Mouse (Mus musculus) heart, postnatal 0 days (tissue): ENCODE results near the gene Sbno2. TPM values are rescaled to one million over a fixed set of nuclear protein-coding genes. Genes with fewer than 3 reads are reported as not detected.

Source experiments
- ATAC-seq: fragments of 200-750 bp; cut with Nextera tagmentation; 2 replicates; pipeline ENCODE4 v1.8.0; 2017; ENCODE audit warnings: low read depth, moderate number of reproducible peaks, moderate library complexity; ENCODE audit not compliant: insufficient read depth
- DNase-seq: peaks from one replicate; pipeline ENCODE4 v3.0.0-alpha.2; 2016; ENCODE audit warnings: low spot score
- H3K27ac ChIP-seq: fragments of 300-500 bp; sonication (generic); 2 replicates; pipeline ENCODE4 v1.5.1; 2014; ENCODE audit warnings: low read depth, mild to moderate bottlenecking
- H3K27me3 ChIP-seq: fragments of 300-500 bp; sonication (generic); 2 replicates; pipeline ENCODE4 v1.6.1; 2014; ENCODE audit warnings: low read length, mixed read lengths; ENCODE audit not compliant: control insufficient read depth, insufficient read depth
- H3K36me3 ChIP-seq: fragments of 300-500 bp; sonication (generic); replicated peaks from 2 replicates; pipeline ENCODE4 v1.6.1; 2014; ENCODE audit warnings: low read length, mixed read lengths; ENCODE audit not compliant: control insufficient read depth, insufficient read depth
- H3K4me1 ChIP-seq: fragments of 300-500 bp; sonication (generic); 2 replicates; pipeline ENCODE4 v1.6.1; 2014; ENCODE audit warnings: antibody characterized with exemption; ENCODE audit not compliant: control insufficient read depth, insufficient read depth
- H3K4me2 ChIP-seq: fragments of 300-500 bp; sonication (generic); 2 replicates; pipeline ENCODE4 v1.6.1; 2014; ENCODE audit warnings: low read depth, mild to moderate bottlenecking, low read length, moderate library complexity
- H3K4me3 ChIP-seq: fragments of 300-500 bp; sonication (generic); 2 replicates; pipeline ENCODE4 v1.5.1; 2014; ENCODE audit warnings: low read depth, low read length
- H3K9ac ChIP-seq: fragments of 300-500 bp; sonication (generic); replicated peaks from 2 replicates; pipeline ENCODE4 v1.6.1; 2014; ENCODE audit warnings: low read depth, low read length, mixed read lengths
- H3K9me3 ChIP-seq: fragments of 300-500 bp; sonication (generic); replicated peaks from 2 replicates; pipeline ENCODE4 v1.6.1; 2016; ENCODE audit warnings: low read length; ENCODE audit not compliant: control insufficient read depth
- CTCF ChIP-seq: IDR thresholded peaks from 2 replicates; pipeline ENCODE4 v1.5.1; 2016; ENCODE audit warnings: antibody characterized with exemption, control low read depth, low read depth
- EP300 ChIP-seq: IDR thresholded peaks from 2 replicates; pipeline ENCODE4 v1.6.1; 2016; ENCODE audit warnings: antibody characterized with exemption, low read depth
- WGBS: fragments of 180-500 bp; shearing (Covaris S2); extraction: QIAGEN DNeasy Blood & Tissue Kit; methylation state at CpG from one replicate; pipeline ENCODE4 v1.1.7; 2014; 5-methylcytosine and 5-hydroxymethylcytosine counted together
- polyA plus RNA-seq: library from polyadenylated mRNA; unstranded; fragments of >200 nt; fragmentation: Nextera tagmentation; extraction: Ambion mirVana; gene quantifications from 2 replicates; pipeline ENCODE4 v1.2.1, GENCODE M21; 2015
- total RNA-seq: library from RNA; depleted of rRNA; stranded (reverse); fragments of >200 nt; gene quantifications from 2 replicates; pipeline ENCODE4 v1.2.3, GENCODE M21; 2014; ENCODE audit warnings: low replicate concordance

Gene Sbno2
- total and polyA plus RNA-seq, 2 experiments from 2014 or later, result 6.3 to 21.1 TPM

- Histone ChIP-seq H3K27ac (peak overlapping the region; percentile 44), H3K4me2 (peak overlapping the region; percentile 47), H3K4me3 (peak overlapping the region; percentile 22; the same call in 1 of the 2 replicates), H3K9me3 (no peaks in the 10 kb centered on the region), H3K27me3 (peaks cover 14% of the 10 kb centered on the region), H3K36me3 (0 out of 2 replicates have a peak, but pooled peaks cover 1% of the 10 kb centered on the region), H3K4me1 (no peaks in the 10 kb centered on the region), H3K9ac (peak overlapping the region; percentile 25; the same call in 1 of the 2 replicates)
- DNase-seq (peak; percentile 40), ATAC-seq (peak; percentile 29; the same call in 1 of the 2 replicates)
- WGBS, result 4% methylated on average over 15 of the region's 15 CpGs
- TF ChIP-seq EP300, result no peak
- no peak for TF ChIP-seq CTCF
These were observed 86.6 kb downstream of the Sbno2 start for GRCm38 (mm10) chr10:80018739-80019297.

GRCm38 (mm10) chr10:80017771-80018170, 87.6 kb downstream of the Sbno2 start:
- H3K4me2 ChIP-seq, result peak overlapping the region; percentile 26; the same call in 1 of the 2 replicates
- ATAC-seq (no peak), DNase-seq (no peak)
- no peak for TF ChIP-seq EP300
- no peak for TF ChIP-seq CTCF
- H3K9me3 ChIP-seq, result no peaks in the 10 kb centered on the region
- WGBS, result 79% methylated on average over 14 of the region's 14 CpGs
- H3K4me3 ChIP-seq, result peak overlapping the region; percentile 33; the same call in 1 of the 2 replicates
- peaks cover 22% of the 10 kb centered on the region for H3K27me3 ChIP-seq
- H3K36me3 ChIP-seq, result 0 out of 2 replicates have a peak, but pooled peaks cover 9% of the 10 kb centered on the region
- H3K9ac ChIP-seq, result no peak overlapping the region
- no peaks in the 10 kb centered on the region for H3K4me1 ChIP-seq
- peak overlapping the region; percentile 59; the same call in 1 of the 2 replicates for H3K27ac ChIP-seq

GRCm38 (mm10) chr10:80017361-80017760, 88.0 kb downstream of the Sbno2 start:
- DNase-seq (no peak), ATAC-seq (no peak)
- H3K4me2 ChIP-seq, result peak overlapping the region; percentile 26; the same call in 1 of the 2 replicates
- H3K4me3 ChIP-seq, result peak overlapping the region; percentile 33; the same call in 1 of the 2 replicates
- no peak overlapping the region for H3K9ac ChIP-seq
- H3K36me3 ChIP-seq, result 0 out of 2 replicates have a peak, but pooled peaks cover 10% of the 10 kb centered on the region
- H3K9me3 ChIP-seq, result no peaks in the 10 kb centered on the region
- H3K4me1 ChIP-seq, result no peaks in the 10 kb centered on the region
- TF ChIP-seq EP300 (no peak), CTCF (no peak)
- WGBS, result 82% methylated on average over 3 of the region's 3 CpGs
- H3K27ac ChIP-seq, result 0 out of 2 replicates have a peak overlapping the region, but pooled peaks have one; percentile 43
- H3K27me3 ChIP-seq, result peaks cover 22% of the 10 kb centered on the region

GRCm38 (mm10) chr10:80016931-80017330, 88.4 kb downstream of the Sbno2 start:
- H3K27me3 ChIP-seq, result peaks cover 22% of the 10 kb centered on the region
- H3K9ac ChIP-seq, result no peak overlapping the region
- H3K4me1 ChIP-seq, result no peaks in the 10 kb centered on the region
- H3K4me3 ChIP-seq, result peak overlapping the region; percentile 33; the same call in 1 of the 2 replicates
- H3K9me3 ChIP-seq, result no peaks in the 10 kb centered on the region
- no peak for TF ChIP-seq CTCF
- no peak for TF ChIP-seq EP300
- DNase-seq (no peak), ATAC-seq (no peak)
- H3K36me3 ChIP-seq, result 0 out of 2 replicates have a peak, but pooled peaks cover 13% of the 10 kb centered on the region
- WGBS, result 83% methylated on average over 10 of the region's 10 CpGs
- peak overlapping the region; percentile 43; the same call in 1 of the 2 replicates for H3K27ac ChIP-seq
- no peak overlapping the region; the same call in 1 of the 2 replicates for H3K4me2 ChIP-seq

DNA sequence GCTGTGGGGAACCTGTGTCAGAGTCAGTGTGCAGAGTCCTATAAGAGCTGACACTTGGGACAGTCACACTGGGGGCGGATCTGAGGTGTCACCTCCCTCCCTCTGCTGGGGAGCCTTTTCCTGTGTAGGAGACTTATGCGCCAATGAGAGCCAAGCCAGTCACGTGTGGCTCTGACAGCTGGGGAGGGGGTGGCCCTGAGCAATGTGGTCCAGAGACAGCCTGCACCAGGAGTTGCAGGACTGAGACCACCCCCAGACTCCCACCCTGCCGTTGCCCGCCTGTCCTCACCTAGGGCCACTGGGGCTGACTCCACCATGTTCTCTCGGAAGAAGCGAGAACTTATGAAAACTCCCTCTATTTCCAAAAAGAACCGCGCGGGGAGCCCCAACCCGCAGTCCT, 88.9 kb downstream of the Sbno2 start, which contains the start of gene Arhgap45:
Gene Arhgap45, plus strand, starts transcription at position 143 of the 400 bp plus-strand sequence.
- WGBS, result 68% methylated on average over 11 of the region's 11 CpGs
- H3K27ac ChIP-seq, result peak within 1 kb of the TSS; percentile 43; the same call in 1 of the 2 replicates
- peak within 1 kb of the TSS; percentile 33; the same call in 1 of the 2 replicates for H3K4me3 ChIP-seq

More for the DNA sequence above, 88.9 kb downstream of the Sbno2 start, which contains the start of gene Arhgap45:
- Histone ChIP-seq H3K4me2 (no peak within 1 kb of the TSS; the same call in 1 of the 2 replicates), H3K36me3 (peaks cover 17% of the 10 kb centered on the region; the same call in 1 of the 2 replicates), H3K9me3 (no peaks in the 10 kb centered on the region), H3K4me1 (no peaks in the 10 kb centered on the region), H3K27me3 (peaks cover 22% of the 10 kb centered on the region), H3K9ac (0 out of 2 replicates have a peak within 1 kb of the TSS, but pooled peaks have one; percentile 1)
- TF ChIP-seq CTCF (no peak), EP300 (no peak)
- ATAC-seq, result no peak
- DNase-seq, result no peak
